Mouse (Mus musculus): Measurements from ENCODE around the gene Asgr2.

GRCm38 (mm10) chr11:70097396-70097795, 5.0 kb downstream of the Asgr2 start:
- no peak for TF ChIP-seq CTCF (IDR thresholded peaks at IDR 0.05; ENCODE audit: insufficient read depth, low read depth, low read length)
- TF ChIP-seq POLR2A (IDR thresholded peaks at IDR 0.05; ENCODE audit: insufficient read depth, low read depth, low read length): no peak
